Mouse (Mus musculus) heart, embryonic 16.5 days (tissue): ENCODE data around the gene Morn3. TPM values are rescaled to one million over a fixed set of nuclear protein-coding genes. Genes with fewer than 3 reads are reported as not detected.

Source experiments
- ATAC-seq: fragments of 200-750 bp; cut with Nextera tagmentation; replicated peaks from 2 replicates; pipeline ENCODE4 v1.8.0; 2017; ENCODE audit warnings: moderate number of reproducible peaks; ENCODE audit not compliant: insufficient read depth, low FRiP score; ENCODE audit errors: extremely low read depth
- H3K27ac ChIP-seq: fragments of 300-500 bp; sonication (generic); 2 replicates; pipeline ENCODE4 v1.5.1; 2014; ENCODE audit warnings: mild to moderate bottlenecking, low read length, control low read depth, moderate library complexity
- H3K27me3 ChIP-seq: fragments of 300-500 bp; sonication (generic); 2 replicates; pipeline ENCODE4 v1.6.1; 2014; ENCODE audit warnings: low read length, mixed read lengths; ENCODE audit not compliant: control insufficient read depth, insufficient read depth
- H3K36me3 ChIP-seq: fragments of 300-500 bp; sonication (generic); 2 replicates; pipeline ENCODE4 v1.6.1; 2014; ENCODE audit not compliant: control insufficient read depth, insufficient read depth
- H3K4me1 ChIP-seq: fragments of 300-500 bp; sonication (generic); 2 replicates; pipeline ENCODE4 v1.6.1; 2014; ENCODE audit warnings: low read length, mixed read lengths; ENCODE audit not compliant: control insufficient read depth, insufficient read depth
- H3K4me2 ChIP-seq: fragments of 300-500 bp; sonication (generic); 2 replicates; pipeline ENCODE4 v1.6.1; 2014; ENCODE audit warnings: low read depth, mild to moderate bottlenecking, control low read depth, low read length
- H3K4me3 ChIP-seq: fragments of 300-500 bp; sonication (generic); 2 replicates; pipeline ENCODE4 v1.5.1; 2014; ENCODE audit warnings: mild to moderate bottlenecking, control low read depth, low read length
- H3K9ac ChIP-seq: fragments of 300-500 bp; sonication (generic); 2 replicates; pipeline ENCODE4 v1.6.1; 2014; ENCODE audit warnings: low read length, control low read depth
- H3K9me3 ChIP-seq: fragments of 300-500 bp; sonication (generic); replicated peaks from 2 replicates; pipeline ENCODE4 v1.6.1; 2016; ENCODE audit warnings: low read length; ENCODE audit not compliant: control insufficient read depth
- WGBS: fragments of 180-500 bp; shearing (Covaris S2); extraction: QIAGEN DNeasy Blood & Tissue Kit; methylation state at CpG from one replicate; pipeline ENCODE4 v1.1.7; 2014; 5-methylcytosine and 5-hydroxymethylcytosine counted together
- polyA plus RNA-seq: library from polyadenylated mRNA; unstranded; fragments of >200 nt; fragmentation: Nextera tagmentation; extraction: Ambion mirVana; gene quantifications from 2 replicates; pipeline ENCODE4 v1.2.1, GENCODE M21; 2015

Morn3 gene
- polyA plus RNA-seq, 1 experiment from 2014 or later: 1.5 TPM

DNA sequence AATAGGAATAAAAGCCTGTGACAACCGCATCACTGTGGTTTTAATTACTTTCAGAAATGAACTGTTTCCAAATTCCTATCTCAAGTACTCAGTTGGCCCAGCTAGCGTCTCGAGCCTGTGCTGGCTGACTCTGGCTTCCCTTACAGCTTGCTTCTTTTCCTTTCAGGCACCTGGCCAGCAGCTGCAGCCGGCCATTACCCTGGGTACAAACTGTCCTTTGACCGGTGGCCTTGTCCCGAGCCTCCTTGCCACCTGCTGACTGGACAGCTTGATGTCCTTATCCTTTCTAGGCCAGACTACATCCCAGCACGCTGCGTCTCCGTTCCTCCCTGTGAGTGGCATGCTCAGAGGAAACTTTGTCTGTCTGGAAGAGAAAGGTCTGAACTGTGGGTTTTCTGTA is 4.1 kb upstream of the Morn3 start:
- Histone ChIP-seq H3K27ac (no peak overlapping the region), H3K9me3 (no peaks in the 10 kb centered on the region), H3K27me3 (no peaks in the 10 kb centered on the region), H3K36me3 (no peaks in the 10 kb centered on the region), H3K4me2 (no peak overlapping the region), H3K4me3 (no peak overlapping the region), H3K9ac (no peak overlapping the region), H3K4me1 (peaks cover 7% of the 10 kb centered on the region)
- no peak for ATAC-seq
- WGBS: 80% methylated on average over 9 of the region's 9 CpGs

- H3K4me3 ChIP-seq: 0 out of 2 replicates have a peak overlapping the region, but pooled peaks have one; percentile 22
- ATAC-seq: no peak
- H3K27me3 ChIP-seq: no peaks in the 10 kb centered on the region
- no peak overlapping the region for H3K27ac ChIP-seq
- peak overlapping the region; percentile 59 for H3K4me2 ChIP-seq
- no peaks in the 10 kb centered on the region for H3K9me3 ChIP-seq
- WGBS: 7% methylated on average over 12 of the region's 12 CpGs
- peaks cover 10% of the 10 kb centered on the region for H3K4me1 ChIP-seq
- H3K9ac ChIP-seq: peak overlapping the region; percentile 65
- no peaks in the 10 kb centered on the region for H3K36me3 ChIP-seq
Observed at GRCm38 (mm10) chr5:123049271-123049670, 2.5 kb upstream of the Morn3 start.

GRCm38 (mm10) chr5:123045561-123046295 is 1.1 kb downstream of the Morn3 start:
- H3K4me2 ChIP-seq: peak overlapping the region; percentile 9; the same call in 1 of the 2 replicates
- 21% methylated on average over 9 of the region's 9 CpGs for WGBS
- H3K9me3 ChIP-seq: no peaks in the 10 kb centered on the region
- no peaks in the 10 kb centered on the region for H3K27me3 ChIP-seq
- no peak overlapping the region for H3K4me3 ChIP-seq
- no peak overlapping the region for H3K27ac ChIP-seq
- H3K4me1 ChIP-seq: peaks cover 10% of the 10 kb centered on the region
- ATAC-seq: peak; percentile 71; the same call in 1 of the 2 replicates
- H3K9ac ChIP-seq: peak overlapping the region; percentile 34; the same call in 1 of the 2 replicates
- H3K36me3 ChIP-seq: no peaks in the 10 kb centered on the region

DNA sequence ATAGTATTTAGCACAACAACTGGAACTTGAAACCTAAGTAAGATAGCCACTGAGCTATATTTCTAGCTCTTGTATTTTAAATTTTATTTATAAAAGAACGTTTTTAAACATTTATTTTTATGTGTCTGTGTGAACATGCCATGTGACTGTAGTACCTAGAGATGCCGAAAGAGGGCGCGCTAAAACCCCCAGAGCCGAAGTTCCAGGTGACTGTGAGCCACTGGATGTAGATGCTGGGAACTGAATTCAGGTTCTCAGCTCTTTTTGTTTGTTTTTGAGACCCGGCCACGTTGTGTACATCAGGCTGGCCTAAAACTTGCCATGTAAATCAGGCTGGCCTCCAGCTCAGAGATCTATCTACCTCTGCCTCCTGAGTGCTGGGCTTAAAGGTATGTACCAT is 3.0 kb downstream of the Morn3 start:
- no peak overlapping the region for H3K27ac ChIP-seq
- 23% methylated on average over 7 of the region's 7 CpGs for WGBS
- H3K36me3 ChIP-seq: no peaks in the 10 kb centered on the region
- H3K9ac ChIP-seq: no peak overlapping the region
- peaks cover 4% of the 10 kb centered on the region; the same call in 1 of the 2 replicates for H3K4me1 ChIP-seq
- H3K9me3 ChIP-seq: no peaks in the 10 kb centered on the region
- H3K4me3 ChIP-seq: no peak overlapping the region
- H3K4me2 ChIP-seq: no peak overlapping the region
- ATAC-seq: no peak
- no peaks in the 10 kb centered on the region for H3K27me3 ChIP-seq

GRCm38 (mm10) chr5:123040796-123041195 is 6.0 kb downstream of the Morn3 start:
- H3K27ac ChIP-seq: peak overlapping the region; percentile 60
- H3K27me3 ChIP-seq: no peaks in the 10 kb centered on the region
- H3K4me3 ChIP-seq: no peak overlapping the region
- H3K4me1 ChIP-seq: peaks cover 4% of the 10 kb centered on the region; the same call in 1 of the 2 replicates
- no peak overlapping the region for H3K9ac ChIP-seq
- H3K9me3 ChIP-seq: no peaks in the 10 kb centered on the region
- H3K4me2 ChIP-seq: no peak overlapping the region
- ATAC-seq: 0 out of 2 replicates have a peak, but pooled peaks have one; percentile 30
- no peaks in the 10 kb centered on the region for H3K36me3 ChIP-seq
- WGBS: 39% methylated on average over 7 of the region's 7 CpGs

- H3K36me3 ChIP-seq: no peaks in the 10 kb centered on the region
- H3K27me3 ChIP-seq: no peaks in the 10 kb centered on the region
- peaks cover 4% of the 10 kb centered on the region for H3K4me1 ChIP-seq
- H3K4me2 ChIP-seq: peak overlapping the region; percentile 71
- peak overlapping the region; percentile 49 for H3K4me3 ChIP-seq
- peak; percentile 53 for ATAC-seq
- WGBS: 2% methylated on average over 25 of the region's 25 CpGs
- H3K27ac ChIP-seq: peak overlapping the region; percentile 39
- peak overlapping the region; percentile 52 for H3K9ac ChIP-seq
- H3K9me3 ChIP-seq: no peaks in the 10 kb centered on the region
Observed at GRCm38 (mm10) chr5:123039120-123039752, 7.6 kb downstream of the Morn3 start.

DNA sequence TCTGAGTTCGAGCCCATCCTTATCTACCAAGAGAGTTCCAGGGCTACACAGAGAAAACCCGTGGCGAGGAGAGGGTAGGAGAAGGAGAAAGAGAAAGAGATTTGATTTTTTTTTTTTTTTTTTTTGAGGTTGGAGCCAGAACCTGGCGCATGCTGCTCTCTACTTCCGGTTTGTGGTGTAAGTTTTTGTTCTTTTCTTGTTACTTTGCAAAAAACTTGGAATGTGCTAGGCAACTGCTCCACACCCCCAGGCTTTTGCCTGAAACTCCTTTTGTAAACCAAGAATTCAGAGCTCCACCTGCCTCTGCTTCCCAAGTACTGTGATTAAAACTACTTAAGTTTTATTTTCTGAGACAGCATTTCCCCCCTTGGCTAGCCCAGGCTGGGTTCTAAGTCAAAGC is 8.7 kb downstream of the Morn3 start:
- no peak overlapping the region for H3K4me2 ChIP-seq
- peaks cover 4% of the 10 kb centered on the region for H3K4me1 ChIP-seq
- WGBS: 74% methylated on average over 5 of the region's 5 CpGs
- no peak overlapping the region for H3K9ac ChIP-seq
- no peak for ATAC-seq
- H3K9me3 ChIP-seq: no peaks in the 10 kb centered on the region
- no peaks in the 10 kb centered on the region for H3K36me3 ChIP-seq
- no peaks in the 10 kb centered on the region for H3K27me3 ChIP-seq
- no peak overlapping the region for H3K27ac ChIP-seq
- no peak overlapping the region for H3K4me3 ChIP-seq

DNA sequence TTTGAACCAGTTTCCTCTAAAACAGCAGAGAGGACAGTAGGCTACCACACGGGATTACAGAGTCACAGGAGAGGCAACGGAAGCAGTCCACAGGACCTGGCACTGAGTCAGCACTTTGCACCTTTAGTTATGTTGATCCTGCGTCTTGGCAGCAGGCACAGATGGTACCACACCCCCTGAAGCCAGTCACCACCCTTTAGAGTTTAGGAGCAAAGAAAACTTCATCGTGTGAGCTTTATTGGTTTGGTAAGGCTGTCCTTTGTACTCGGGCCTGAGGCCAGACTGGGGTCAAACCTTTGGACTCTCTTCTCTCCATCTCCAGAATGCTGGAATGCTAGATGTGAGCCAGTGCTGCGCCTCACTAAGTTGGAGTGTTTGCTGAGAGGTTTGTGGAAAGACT is 11.3 kb downstream of the Morn3 start:
- Histone ChIP-seq H3K9ac (no peak overlapping the region), H3K36me3 (peaks cover 13% of the 10 kb centered on the region; the same call in 1 of the 2 replicates), H3K9me3 (no peaks in the 10 kb centered on the region), H3K27ac (no peak overlapping the region), H3K4me3 (no peak overlapping the region), H3K27me3 (no peaks in the 10 kb centered on the region), H3K4me1 (peaks cover 4% of the 10 kb centered on the region), H3K4me2 (no peak overlapping the region)
- 23% methylated on average over 6 of the region's 6 CpGs for WGBS
- no peak for ATAC-seq

- peaks cover 13% of the 10 kb centered on the region; the same call in 1 of the 2 replicates for H3K36me3 ChIP-seq
- H3K9ac ChIP-seq: no peak overlapping the region
- no peak for ATAC-seq
- peaks cover 4% of the 10 kb centered on the region for H3K4me1 ChIP-seq
- no peaks in the 10 kb centered on the region for H3K27me3 ChIP-seq
- no peak overlapping the region for H3K4me3 ChIP-seq
- no peak overlapping the region for H3K27ac ChIP-seq
- H3K9me3 ChIP-seq: no peaks in the 10 kb centered on the region
- no peak overlapping the region for H3K4me2 ChIP-seq
- 79% methylated on average over 4 of the region's 4 CpGs for WGBS
Observed at GRCm38 (mm10) chr5:123035089-123035488, 11.7 kb downstream of the Morn3 start.
